Mouse (Mus musculus): ENCODE data around the gene Lamtor4. TPM values are rescaled to one million over a fixed set of nuclear protein-coding genes. Genes with fewer than 3 reads are reported as not detected.

Gene Lamtor4
- polyA plus RNA-seq, 1 experiment from 2014 or later, result 93.6 TPM

- ATAC-seq (ENCODE audit: insufficient number of reproducible peaks, insufficient read depth, low FRiP score, low read depth), result no peak
- 66% methylated on average over 4 of the region's 4 CpGs for WGBS
- H3K27me3 ChIP-seq (ENCODE audit: control insufficient read depth, insufficient read depth, low read length), result no peaks in the 10 kb centered on the region
- H3K4me1 ChIP-seq (ENCODE audit: control insufficient read depth in 2 of 2, insufficient read depth in 2 of 2, low read length in 2 of 2), result no peaks in the 10 kb centered on the region
- no peak overlapping the region for H3K9ac ChIP-seq (ENCODE audit: low read length)
- H3K36me3 ChIP-seq (ENCODE audit: control insufficient read depth, insufficient read depth, low read length), result no peaks in the 10 kb centered on the region
- no peak overlapping the region for H3K4me2 ChIP-seq (ENCODE audit: low read length)
- no peak overlapping the region for H3K4me3 ChIP-seq (ENCODE audit: control insufficient read depth in 1 of 2, insufficient read depth in 1 of 2, low read depth in 1 of 2, low read length in 2 of 2)
- no peaks in the 10 kb centered on the region for H3K9me3 ChIP-seq (ENCODE audit: control insufficient read depth, low read length)
- H3K27ac ChIP-seq (replicated peaks in 1 of 2; ENCODE audit: control insufficient read depth in 1 of 2, insufficient read depth in 1 of 2, low read depth in 2 of 2, low read length in 2 of 2), result no peak overlapping the region
Observed at GRCm38 (mm10) chr5:138226491-138226890, 28.8 kb upstream of the Lamtor4 start.

- no peaks in the 10 kb centered on the region for H3K4me1 ChIP-seq (ENCODE audit: control insufficient read depth in 2 of 2, insufficient read depth in 2 of 2, low read length in 2 of 2)
- no peaks in the 10 kb centered on the region for H3K27me3 ChIP-seq (ENCODE audit: control insufficient read depth, insufficient read depth, low read length)
- no peak overlapping the region for H3K27ac ChIP-seq (replicated peaks in 1 of 2; ENCODE audit: control insufficient read depth in 1 of 2, insufficient read depth in 1 of 2, low read depth in 2 of 2, low read length in 2 of 2)
- WGBS, result 43% methylated on average over 2 of the region's 2 CpGs
- no peak overlapping the region for H3K4me3 ChIP-seq (ENCODE audit: control insufficient read depth in 1 of 2, insufficient read depth in 1 of 2, low read depth in 1 of 2, low read length in 2 of 2)
- no peaks in the 10 kb centered on the region for H3K36me3 ChIP-seq (ENCODE audit: control insufficient read depth, insufficient read depth, low read length)
- no peak overlapping the region for H3K4me2 ChIP-seq (ENCODE audit: low read length)
- H3K9me3 ChIP-seq (ENCODE audit: control insufficient read depth, low read length), result no peaks in the 10 kb centered on the region
- no peak for ATAC-seq (ENCODE audit: insufficient number of reproducible peaks, insufficient read depth, low FRiP score, low read depth)
- H3K9ac ChIP-seq (ENCODE audit: low read length), result no peak overlapping the region
Observed at GRCm38 (mm10) chr5:138227367-138227766, 27.9 kb upstream of the Lamtor4 start.

- Histone ChIP-seq H3K4me3 (ENCODE audit: control insufficient read depth in 1 of 2, insufficient read depth in 1 of 2, low read depth in 1 of 2, low read length in 2 of 2) (no peak overlapping the region), H3K4me2 (ENCODE audit: low read length) (no peak overlapping the region), H3K27me3 (ENCODE audit: control insufficient read depth, insufficient read depth, low read length) (no peaks in the 10 kb centered on the region), H3K9me3 (ENCODE audit: control insufficient read depth, low read length) (no peaks in the 10 kb centered on the region), H3K36me3 (ENCODE audit: control insufficient read depth, insufficient read depth, low read length) (no peaks in the 10 kb centered on the region), H3K9ac (ENCODE audit: low read length) (no peak overlapping the region), H3K27ac (replicated peaks in 1 of 2; ENCODE audit: control insufficient read depth in 1 of 2, insufficient read depth in 1 of 2, low read depth in 2 of 2, low read length in 2 of 2) (no peak overlapping the region), H3K4me1 (ENCODE audit: control insufficient read depth in 2 of 2, insufficient read depth in 2 of 2, low read length in 2 of 2) (no peaks in the 10 kb centered on the region)
- WGBS, result 43% methylated on average over 3 of the region's 3 CpGs
- no peak for ATAC-seq (ENCODE audit: insufficient number of reproducible peaks, insufficient read depth, low FRiP score, low read depth)
Observed at GRCm38 (mm10) chr5:138228026-138228425, 27.3 kb upstream of the Lamtor4 start.

- WGBS, result 80% methylated on average over 3 of the region's 3 CpGs
- no peaks in the 10 kb centered on the region for H3K27me3 ChIP-seq (ENCODE audit: control insufficient read depth, insufficient read depth, low read length)
- H3K4me3 ChIP-seq (ENCODE audit: control insufficient read depth in 1 of 2, insufficient read depth in 1 of 2, low read depth in 1 of 2, low read length in 2 of 2), result no peak overlapping the region
- no peak overlapping the region for H3K9ac ChIP-seq (ENCODE audit: low read length)
- H3K27ac ChIP-seq (replicated peaks in 1 of 2; ENCODE audit: control insufficient read depth in 1 of 2, insufficient read depth in 1 of 2, low read depth in 2 of 2, low read length in 2 of 2), result no peak overlapping the region
- H3K9me3 ChIP-seq (ENCODE audit: control insufficient read depth, low read length), result no peaks in the 10 kb centered on the region
- H3K4me2 ChIP-seq (ENCODE audit: low read length), result no peak overlapping the region
- H3K36me3 ChIP-seq (ENCODE audit: control insufficient read depth, insufficient read depth, low read length), result no peaks in the 10 kb centered on the region
- ATAC-seq (ENCODE audit: insufficient number of reproducible peaks, insufficient read depth, low FRiP score, low read depth), result no peak
- no peaks in the 10 kb centered on the region for H3K4me1 ChIP-seq (ENCODE audit: control insufficient read depth in 2 of 2, insufficient read depth in 2 of 2, low read length in 2 of 2)
Observed at GRCm38 (mm10) chr5:138229511-138229910, 25.8 kb upstream of the Lamtor4 start.

- WGBS, result 71% methylated on average over 2 of the region's 2 CpGs
- Histone ChIP-seq H3K27ac (replicated peaks in 1 of 2; ENCODE audit: control insufficient read depth in 1 of 2, insufficient read depth in 1 of 2, low read depth in 2 of 2, low read length in 2 of 2) (no peak overlapping the region), H3K27me3 (ENCODE audit: control insufficient read depth, insufficient read depth, low read length) (no peaks in the 10 kb centered on the region), H3K4me1 (ENCODE audit: control insufficient read depth in 2 of 2, insufficient read depth in 2 of 2, low read length in 2 of 2) (no peaks in the 10 kb centered on the region), H3K4me2 (ENCODE audit: low read length) (no peak overlapping the region), H3K36me3 (ENCODE audit: control insufficient read depth, insufficient read depth, low read length) (no peaks in the 10 kb centered on the region), H3K4me3 (ENCODE audit: control insufficient read depth in 1 of 2, insufficient read depth in 1 of 2, low read depth in 1 of 2, low read length in 2 of 2) (no peak overlapping the region), H3K9ac (ENCODE audit: low read length) (no peak overlapping the region), H3K9me3 (ENCODE audit: control insufficient read depth, low read length) (no peaks in the 10 kb centered on the region)
- no peak for ATAC-seq (ENCODE audit: insufficient number of reproducible peaks, insufficient read depth, low FRiP score, low read depth)
Observed at GRCm38 (mm10) chr5:138233778-138234177, 21.5 kb upstream of the Lamtor4 start.

- H3K4me1 ChIP-seq (ENCODE audit: control insufficient read depth in 2 of 2, insufficient read depth in 2 of 2, low read length in 2 of 2), result no peaks in the 10 kb centered on the region
- no peak overlapping the region for H3K4me3 ChIP-seq (ENCODE audit: control insufficient read depth in 1 of 2, insufficient read depth in 1 of 2, low read depth in 1 of 2, low read length in 2 of 2)
- H3K36me3 ChIP-seq (ENCODE audit: control insufficient read depth, insufficient read depth, low read length), result no peaks in the 10 kb centered on the region
- ATAC-seq (ENCODE audit: insufficient number of reproducible peaks, insufficient read depth, low FRiP score, low read depth), result no peak
- H3K9me3 ChIP-seq (ENCODE audit: control insufficient read depth, low read length), result no peaks in the 10 kb centered on the region
- H3K27me3 ChIP-seq (ENCODE audit: control insufficient read depth, insufficient read depth, low read length), result no peaks in the 10 kb centered on the region
- H3K27ac ChIP-seq (replicated peaks in 1 of 2; ENCODE audit: control insufficient read depth in 1 of 2, insufficient read depth in 1 of 2, low read depth in 2 of 2, low read length in 2 of 2), result no peak overlapping the region
- no peak overlapping the region for H3K9ac ChIP-seq (ENCODE audit: low read length)
- no peak overlapping the region for H3K4me2 ChIP-seq (ENCODE audit: low read length)
Observed at GRCm38 (mm10) chr5:138234224-138234623, 21.1 kb upstream of the Lamtor4 start.

GRCm38 (mm10) chr5:138241511-138241910 is 13.8 kb upstream of the Lamtor4 start:
- Histone ChIP-seq H3K9ac (ENCODE audit: low read length) (no peak overlapping the region), H3K4me2 (ENCODE audit: low read length) (no peak overlapping the region), H3K27me3 (ENCODE audit: control insufficient read depth, insufficient read depth, low read length) (no peaks in the 10 kb centered on the region), H3K9me3 (ENCODE audit: control insufficient read depth, low read length) (no peaks in the 10 kb centered on the region), H3K27ac (replicated peaks in 1 of 2; ENCODE audit: control insufficient read depth in 1 of 2, insufficient read depth in 1 of 2, low read depth in 2 of 2, low read length in 2 of 2) (no peak overlapping the region), H3K4me1 (ENCODE audit: control insufficient read depth in 2 of 2, insufficient read depth in 2 of 2, low read length in 2 of 2) (no peaks in the 10 kb centered on the region), H3K4me3 (ENCODE audit: control insufficient read depth in 1 of 2, insufficient read depth in 1 of 2, low read depth in 1 of 2, low read length in 2 of 2) (no peak overlapping the region), H3K36me3 (ENCODE audit: control insufficient read depth, insufficient read depth, low read length) (no peaks in the 10 kb centered on the region)
- 13% methylated on average over 2 of the region's 2 CpGs for WGBS
- no peak for ATAC-seq (ENCODE audit: insufficient number of reproducible peaks, insufficient read depth, low FRiP score, low read depth)

- H3K9me3 ChIP-seq (ENCODE audit: control insufficient read depth, low read length), result no peaks in the 10 kb centered on the region
- no peak overlapping the region for H3K9ac ChIP-seq (ENCODE audit: low read length)
- ATAC-seq (ENCODE audit: insufficient number of reproducible peaks, insufficient read depth, low FRiP score, low read depth), result no peak
- H3K4me2 ChIP-seq (ENCODE audit: low read length), result no peak overlapping the region
- H3K27me3 ChIP-seq (ENCODE audit: control insufficient read depth, insufficient read depth, low read length), result no peaks in the 10 kb centered on the region
- 82% methylated on average over 12 of the region's 12 CpGs for WGBS
- H3K4me1 ChIP-seq (ENCODE audit: control insufficient read depth in 2 of 2, insufficient read depth in 2 of 2, low read length in 2 of 2), result peaks cover 4 to 5% of the 10 kb centered on the region in 2 experiments; a peak in 2 of 4 replicates
- H3K4me3 ChIP-seq (ENCODE audit: control insufficient read depth in 1 of 2, insufficient read depth in 1 of 2, low read depth in 1 of 2, low read length in 2 of 2), result no peak overlapping the region
- H3K36me3 ChIP-seq (ENCODE audit: control insufficient read depth, insufficient read depth, low read length), result no peaks in the 10 kb centered on the region
- H3K27ac ChIP-seq (replicated peaks in 1 of 2; ENCODE audit: control insufficient read depth in 1 of 2, insufficient read depth in 1 of 2, low read depth in 2 of 2, low read length in 2 of 2), result no peak overlapping the region
Observed at GRCm38 (mm10) chr5:138251144-138251543, 4.1 kb upstream of the Lamtor4 start.
